Mouse (Mus musculus): ENCODE data around the gene Nhlrc4. TPM values are rescaled to one million over a fixed set of nuclear protein-coding genes. Genes with fewer than 3 reads are reported as not detected.
A peak's percentile ranks its signal among the peaks of the same experiment; 100 is the strongest.

The Nhlrc4 gene
- 0.06 TPM in 1 of 2 replicates, not detected in the other for polyA plus RNA-seq (2015; fragmentation: Nextera tagmentation; extraction: Ambion mirVana)

- Histone ChIP-seq H3K9me3 (no peaks in the 10 kb centered on the region), H3K27ac (replicated peaks) (peak within 1 kb of the TSS; percentile 70; the same call in 1 of the 2 replicates), H3K4me2 (peak within 1 kb of the TSS; percentile 76; the same call in 1 of the 2 replicates), H3K36me3 (peaks cover 3% of the 10 kb centered on the region; the same call in 1 of the 2 replicates), H3K4me3 (no peak within 1 kb of the TSS), H3K4me1 (peaks cover 23% of the 10 kb centered on the region), H3K9ac (no peak within 1 kb of the TSS), H3K27me3 (replicated peaks) (peaks cover under 1% of the 10 kb centered on the region)
- ATAC-seq (ENCODE audit: extremely low read depth, insufficient number of reproducible peaks, low FRiP score, low TSS enrichment), result no peak
- WGBS, result 28% methylated on average over 6 of the region's 6 CpGs
Observed at GRCm38 (mm10) chr17:25944366-25945163, at the start of gene Nhlrc4, which contains the start of gene Pigq. Gene Nhlrc4 (minus strand): TSS chr17:25944961. Gene Pigq (minus strand): TSS chr17:25944936.

- Histone ChIP-seq H3K4me2 (no peak overlapping the region), H3K9me3 (no peaks in the 10 kb centered on the region), H3K27ac (replicated peaks) (no peak overlapping the region), H3K36me3 (peaks cover 89% of the 10 kb centered on the region), H3K4me3 (no peak overlapping the region), H3K4me1 (no peaks in the 10 kb centered on the region), H3K27me3 (replicated peaks) (no peaks in the 10 kb centered on the region), H3K9ac (no peak overlapping the region)
- 58% methylated on average over 3 of the region's 3 CpGs for WGBS
- ATAC-seq (ENCODE audit: extremely low read depth, insufficient number of reproducible peaks, low FRiP score, low TSS enrichment), result no peak
Observed at GRCm38 (mm10) chr17:25993489-25993888, 48.7 kb upstream of the Nhlrc4 start.

DNA sequence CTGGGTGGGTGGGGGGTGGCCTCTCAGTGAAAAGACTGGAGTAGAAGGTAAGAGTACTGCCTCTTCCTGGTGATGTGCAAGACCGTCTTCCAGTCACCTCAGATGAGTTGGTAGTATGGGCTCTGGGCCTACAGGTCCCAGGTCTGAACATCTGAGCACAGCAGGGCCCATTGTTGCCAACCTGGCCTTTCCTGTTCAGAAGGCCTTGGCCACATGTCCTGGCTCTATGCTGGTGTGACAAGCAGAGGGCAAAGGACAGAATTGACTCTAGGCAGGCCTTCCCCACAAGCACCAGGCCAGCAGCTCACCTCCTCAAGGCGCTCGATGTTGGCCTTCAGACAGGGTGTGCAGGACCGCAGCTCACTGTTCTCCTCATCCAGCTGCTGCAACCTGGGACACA, 47.5 kb upstream of the Nhlrc4 start:
- H3K36me3 ChIP-seq, result peaks cover 77% of the 10 kb centered on the region
- 99% methylated on average over 4 of the region's 4 CpGs for WGBS
- ATAC-seq (ENCODE audit: extremely low read depth, insufficient number of reproducible peaks, low FRiP score, low TSS enrichment), result no peak
- no peak overlapping the region for H3K4me3 ChIP-seq
- H3K4me2 ChIP-seq, result no peak overlapping the region
- H3K4me1 ChIP-seq, result no peaks in the 10 kb centered on the region
- H3K9me3 ChIP-seq, result no peaks in the 10 kb centered on the region
- no peak overlapping the region for H3K27ac ChIP-seq (replicated peaks)
- no peak overlapping the region for H3K9ac ChIP-seq
- H3K27me3 ChIP-seq (replicated peaks), result no peaks in the 10 kb centered on the region

DNA sequence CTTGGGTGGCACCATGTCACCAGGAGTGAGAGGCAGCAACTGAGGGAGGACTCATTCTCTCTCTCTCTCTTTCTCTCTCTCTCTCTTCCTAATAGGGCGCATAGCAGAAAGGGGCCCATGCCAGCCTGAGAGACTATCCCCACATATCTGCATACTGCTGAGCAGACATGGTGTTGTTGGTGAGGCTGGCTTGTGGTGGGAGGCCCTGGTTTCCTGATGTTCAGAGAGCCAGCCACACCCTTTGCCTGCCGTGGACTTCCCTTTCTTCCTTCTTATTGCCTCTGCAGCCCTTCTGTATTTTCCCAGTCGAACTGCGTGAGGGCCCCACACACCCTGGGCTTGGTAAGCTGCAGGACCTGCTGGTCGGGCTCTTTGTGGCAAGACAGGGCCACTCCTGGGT, 45.6 kb upstream of the Nhlrc4 start:
- peaks cover 59% of the 10 kb centered on the region for H3K36me3 ChIP-seq

GRCm38 (mm10) chr17:25985306-25986294, 40.8 kb upstream of the Nhlrc4 start, which contains the start of gene Capn15:
Gene Capn15 (minus strand): TSS chr17:25985796.
- WGBS, result under 1% methylated on average over 90 of the region's 91 CpGs

More for the DNA sequence above, 45.6 kb upstream of the Nhlrc4 start:
- Histone ChIP-seq H3K27ac (replicated peaks) (no peak overlapping the region), H3K4me1 (peaks cover 3% of the 10 kb centered on the region; the same call in 1 of the 2 replicates), H3K9ac (no peak overlapping the region), H3K9me3 (no peaks in the 10 kb centered on the region), H3K4me2 (no peak overlapping the region), H3K4me3 (no peak overlapping the region), H3K27me3 (replicated peaks) (no peaks in the 10 kb centered on the region)
- WGBS, result 87% methylated on average over 5 of the region's 5 CpGs
- no peak for ATAC-seq (ENCODE audit: extremely low read depth, insufficient number of reproducible peaks, low FRiP score, low TSS enrichment)

DNA sequence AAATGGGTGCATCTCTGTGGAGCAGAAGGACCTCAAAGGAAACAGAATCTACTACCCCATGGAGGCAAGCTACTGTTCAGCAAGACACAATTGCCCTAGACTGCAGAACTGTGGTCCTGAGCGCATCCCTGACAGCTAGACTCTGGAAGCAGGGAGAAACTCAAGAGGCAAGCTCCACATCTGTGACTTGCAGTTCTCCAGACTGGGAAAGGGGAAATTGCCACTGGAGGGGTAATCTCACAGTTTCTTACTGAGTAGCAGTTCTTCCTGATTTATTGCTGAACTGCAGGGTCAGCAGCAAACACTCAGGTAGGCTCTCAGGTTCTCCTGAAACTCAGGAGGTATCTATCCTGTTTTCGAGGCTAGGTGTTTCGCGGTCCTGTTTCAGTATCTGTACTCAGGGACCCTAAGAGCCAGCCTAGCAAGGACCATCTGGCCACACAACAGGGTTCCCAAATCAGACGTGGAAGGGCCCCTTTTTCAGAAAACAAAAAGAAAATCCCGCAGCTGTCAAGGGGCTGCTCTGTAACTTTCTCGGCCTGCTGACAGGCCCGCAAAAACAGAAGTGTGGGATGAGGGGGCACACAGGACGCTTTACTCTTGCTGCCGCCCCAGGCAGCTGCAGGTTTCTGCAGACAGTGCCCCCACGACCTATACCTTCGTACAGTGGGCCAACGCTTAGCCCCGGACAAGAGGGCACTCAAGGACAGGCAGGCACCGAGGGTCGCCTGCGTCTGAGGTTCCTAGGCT, 40.0 kb upstream of the Nhlrc4 start:
- Histone ChIP-seq H3K4me2 (peak overlapping the region; percentile 90), H3K4me1 (peaks cover 34% of the 10 kb centered on the region), H3K9ac (peak overlapping the region; percentile 95), H3K36me3 (peaks cover 8% of the 10 kb centered on the region), H3K4me3 (peak overlapping the region; percentile 89), H3K9me3 (no peaks in the 10 kb centered on the region), H3K27ac (replicated peaks) (peak overlapping the region; percentile 89), H3K27me3 (replicated peaks) (no peaks in the 10 kb centered on the region)
- 11% methylated on average over 17 of the region's 17 CpGs for WGBS
- ATAC-seq (ENCODE audit: extremely low read depth, insufficient number of reproducible peaks, low FRiP score, low TSS enrichment), result no peak

More at GRCm38 (mm10) chr17:25985306-25986294, 40.8 kb upstream of the Nhlrc4 start, which contains the start of gene Capn15:
- peak within 1 kb of the TSS; percentile 90 for H3K4me2 ChIP-seq
- H3K9me3 ChIP-seq, result no peaks in the 10 kb centered on the region
- peaks cover 26% of the 10 kb centered on the region for H3K4me1 ChIP-seq
- H3K36me3 ChIP-seq, result peaks cover 16% of the 10 kb centered on the region
- peak; percentile 97 for ATAC-seq (ENCODE audit: extremely low read depth, insufficient number of reproducible peaks, low FRiP score, low TSS enrichment)
- H3K27ac ChIP-seq (replicated peaks), result peak within 1 kb of the TSS; percentile 89
- no peaks in the 10 kb centered on the region for H3K27me3 ChIP-seq (replicated peaks)
- peak within 1 kb of the TSS; percentile 89 for H3K4me3 ChIP-seq
- peak within 1 kb of the TSS; percentile 95 for H3K9ac ChIP-seq

- peak overlapping the region; percentile 95 for H3K9ac ChIP-seq
- WGBS, result 94% methylated on average over 1 of the region's 1 CpGs
Observed at GRCm38 (mm10) chr17:25984066-25984465, 39.3 kb upstream of the Nhlrc4 start.

DNA sequence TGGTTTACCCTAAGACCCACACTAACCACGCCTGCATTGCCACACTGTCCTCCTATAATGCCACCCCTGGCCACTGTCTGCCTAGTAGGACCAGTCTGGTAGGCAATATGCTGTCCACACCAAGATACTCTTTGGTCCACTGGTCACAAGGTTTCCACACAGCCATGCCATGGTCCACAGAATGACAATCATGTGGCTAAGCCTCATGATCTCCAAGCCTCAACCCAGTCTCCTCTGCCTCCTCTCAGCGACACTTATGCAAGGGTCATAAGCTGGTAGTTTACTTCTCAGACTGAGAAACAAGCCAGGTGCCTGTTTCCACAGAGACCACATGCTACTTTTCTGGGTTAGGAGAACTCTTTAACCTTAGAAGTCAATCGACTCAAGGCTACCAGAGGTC, 38.2 kb upstream of the Nhlrc4 start:
- H3K4me3 ChIP-seq, result no peak overlapping the region
- H3K27me3 ChIP-seq (replicated peaks), result no peaks in the 10 kb centered on the region
- H3K9me3 ChIP-seq, result no peaks in the 10 kb centered on the region
- H3K4me2 ChIP-seq, result no peak overlapping the region
- ATAC-seq (ENCODE audit: extremely low read depth, insufficient number of reproducible peaks, low FRiP score, low TSS enrichment), result no peak
- peaks cover 36% of the 10 kb centered on the region for H3K4me1 ChIP-seq
- 90% methylated on average over 3 of the region's 3 CpGs for WGBS
- no peak overlapping the region for H3K9ac ChIP-seq
- no peak overlapping the region for H3K27ac ChIP-seq (replicated peaks)
- H3K36me3 ChIP-seq, result no peaks in the 10 kb centered on the region

More at GRCm38 (mm10) chr17:25984066-25984465, 39.3 kb upstream of the Nhlrc4 start:
- Histone ChIP-seq H3K9me3 (no peaks in the 10 kb centered on the region), H3K4me3 (peak overlapping the region; percentile 89), H3K4me1 (peaks cover 36% of the 10 kb centered on the region), H3K27ac (replicated peaks) (no peak overlapping the region), H3K4me2 (peak overlapping the region; percentile 90), H3K36me3 (peaks cover 3% of the 10 kb centered on the region; the same call in 1 of the 2 replicates), H3K27me3 (replicated peaks) (no peaks in the 10 kb centered on the region)
- ATAC-seq (ENCODE audit: extremely low read depth, insufficient number of reproducible peaks, low FRiP score, low TSS enrichment), result no peak

- H3K9me3 ChIP-seq, result no peaks in the 10 kb centered on the region
- H3K9ac ChIP-seq, result 0 out of 2 replicates have a peak overlapping the region, but pooled peaks have one; percentile 37
- no peak for ATAC-seq (ENCODE audit: extremely low read depth, insufficient number of reproducible peaks, low FRiP score, low TSS enrichment)
- H3K36me3 ChIP-seq, result no peaks in the 10 kb centered on the region
- H3K4me3 ChIP-seq, result no peak overlapping the region
- H3K4me1 ChIP-seq, result peaks cover 33% of the 10 kb centered on the region
- no peak overlapping the region for H3K27ac ChIP-seq (replicated peaks)
- H3K27me3 ChIP-seq (replicated peaks), result no peaks in the 10 kb centered on the region
- WGBS, result 83% methylated on average over 5 of the region's 5 CpGs
- no peak overlapping the region for H3K4me2 ChIP-seq
Observed at GRCm38 (mm10) chr17:25980854-25981253, 36.1 kb upstream of the Nhlrc4 start.
